Mouse (Mus musculus) brain, embryonic 14.5 days (tissue): ENCODE data around the gene Cbfa2t3.

Source experiments
- CTCF ChIP-seq: fragments of 200-500 bp; IDR thresholded peaks from 2 replicates; pipeline ENCODE4 v1.5.1; 2012; ENCODE audit warnings: inconsistent platforms, mild to moderate bottlenecking, moderate library complexity, borderline replicate concordance; ENCODE audit not compliant: insufficient read depth, insufficient read length; ENCODE audit errors: extremely low read depth
- POLR2A ChIP-seq: fragments of 200-500 bp; IDR thresholded peaks from 2 replicates; pipeline ENCODE4 v1.6.1; 2012; ENCODE audit warnings: mild to moderate bottlenecking, inconsistent platforms, borderline replicate concordance; ENCODE audit not compliant: poor library complexity, insufficient read depth, insufficient read length, severe bottlenecking; ENCODE audit errors: extremely low read depth

DNA sequence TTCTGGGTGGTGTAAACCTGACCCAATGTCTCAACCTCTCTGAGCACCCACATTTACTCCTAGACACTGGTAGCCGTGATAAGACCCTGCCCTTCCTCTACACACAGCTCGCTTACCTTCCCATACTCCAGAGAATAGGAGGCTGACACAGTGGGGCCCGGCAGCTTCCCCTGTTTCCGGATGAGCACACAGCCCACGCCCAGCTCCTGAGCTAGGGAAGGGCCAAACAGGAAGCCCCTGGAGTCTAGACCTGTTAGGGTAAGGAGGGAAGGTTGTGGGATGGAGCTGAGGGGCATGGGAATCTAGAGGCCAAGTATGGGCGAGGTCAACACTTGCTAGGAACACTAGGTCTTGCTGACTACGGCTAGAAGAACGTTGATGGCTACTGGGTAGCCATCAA is 123.6 kb downstream of the Cbfa2t3 start:
- TF ChIP-seq POLR2A (no peak), CTCF (no peak)
